Mouse (Mus musculus) thymus, postnatal 10 days (tissue): ENCODE data around the gene Rangrf.
"Not testable (repeated sequence)": the region's sequence is repeated elsewhere in the genome, so short reads cannot be mapped to it uniquely, and the experiment has no call there.

Experiments
- DNase-seq, 2 experiments: peaks; one replicate each; pipeline ENCODE4 v3.0.0; 2021; ENCODE audit warnings: low spot score in 2 of 2

Rangrf gene

GRCm38 (mm10) chr11:68979320-68979733 lies 4.3 kb upstream of the Rangrf start:
- no peak for DNase-seq

- no peak for DNase-seq
Observed at GRCm38 (mm10) chr11:68975601-68976000, 616 bp upstream of the Rangrf start.

GRCm38 (mm10) chr11:68974059-68974450 lies 930 bp downstream of the Rangrf start:
- DNase-seq = no peak

GRCm38 (mm10) chr11:68973250-68974058 lies 1.5 kb downstream of the Rangrf start:
- peak; percentile 58 to 68 for DNase-seq

GRCm38 (mm10) chr11:68970232-68970631 lies 4.8 kb downstream of the Rangrf start:
- DNase-seq = no peak

GRCm38 (mm10) chr11:68968752-68969151 lies 6.2 kb downstream of the Rangrf start:
- DNase-seq = no peak

- peak; percentile 86 to 87 for DNase-seq
Observed at GRCm38 (mm10) chr11:68967337-68968282, 7.4 kb downstream of the Rangrf start, which contains the start of gene Slc25a35. TSS of gene Slc25a35 (plus strand) at chr11:68968131.

- DNase-seq = no peak
Observed at GRCm38 (mm10) chr11:68966554-68966953, 8.4 kb downstream of the Rangrf start.

- DNase-seq = peak; percentile 43 to 74
Observed at GRCm38 (mm10) chr11:68965845-68966244, 9.1 kb downstream of the Rangrf start.

- DNase-seq = no peak
Observed at GRCm38 (mm10) chr11:68965050-68965449, 9.9 kb downstream of the Rangrf start.

- DNase-seq = no peak
Observed at GRCm38 (mm10) chr11:68963405-68963804, 11.6 kb downstream of the Rangrf start.

- not testable (repeated sequence) for DNase-seq
Observed at GRCm38 (mm10) chr11:68962159-68962558, 12.8 kb downstream of the Rangrf start.

- no peak for DNase-seq
Observed at GRCm38 (mm10) chr11:68961596-68961995, 13.4 kb downstream of the Rangrf start.

- DNase-seq = no peak
Observed at GRCm38 (mm10) chr11:68957971-68958370, 17.0 kb downstream of the Rangrf start.

- DNase-seq = no peak
Observed at GRCm38 (mm10) chr11:68957308-68957707, 17.7 kb downstream of the Rangrf start, which contains the start of gene Arhgef15. TSS of gene Arhgef15 (minus strand) at chr11:68957480.

GRCm38 (mm10) chr11:68956697-68957096 lies 18.3 kb downstream of the Rangrf start:
- no peak for DNase-seq

- DNase-seq = no peak
Observed at GRCm38 (mm10) chr11:68956107-68956506, 18.9 kb downstream of the Rangrf start.

- no peak for DNase-seq
Observed at GRCm38 (mm10) chr11:68955473-68955872, 19.5 kb downstream of the Rangrf start.

GRCm38 (mm10) chr11:68954408-68954807 lies 20.6 kb downstream of the Rangrf start:
- no peak for DNase-seq

GRCm38 (mm10) chr11:68953903-68954302 lies 21.1 kb downstream of the Rangrf start:
- DNase-seq = no peak

- DNase-seq = no peak
Observed at GRCm38 (mm10) chr11:68947542-68947993, 27.4 kb downstream of the Rangrf start.

- DNase-seq = no peak
Observed at GRCm38 (mm10) chr11:68946806-68947440, 28.1 kb downstream of the Rangrf start.
